Mouse (Mus musculus): ENCODE measurements around the gene Ccdc74a. TPM values are rescaled to one million over a fixed set of nuclear protein-coding genes. Genes with fewer than 3 reads are reported as not detected.

Gene Ccdc74a
- polyA plus RNA-seq, 1 experiment from 2014 or later = 7.7 TPM

DNA sequence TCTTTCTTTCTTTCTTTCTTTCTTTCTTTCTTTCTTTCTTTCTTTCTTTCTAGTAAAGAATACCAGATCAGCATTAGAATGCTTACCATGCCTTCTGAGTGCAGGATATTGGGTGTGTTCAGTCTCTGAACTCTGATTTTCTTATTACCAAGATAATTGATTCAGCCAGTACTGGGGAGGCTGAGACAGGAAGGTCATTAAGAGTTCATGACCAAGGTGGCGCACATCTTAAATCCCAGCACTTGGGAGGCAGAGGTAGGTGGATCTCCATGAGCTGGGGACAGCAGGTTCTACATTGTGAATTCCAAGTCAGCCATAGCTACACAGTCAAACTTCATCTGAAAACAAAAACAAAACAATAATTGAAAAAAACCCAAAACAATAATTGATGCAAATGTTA, 24.3 kb upstream of the Ccdc74a start:
- ATAC-seq (ENCODE audit: low FRiP score, low TSS enrichment) = no peak
- peaks cover 15% of the 10 kb centered on the region for H3K4me1 ChIP-seq (ENCODE audit: insufficient read depth, low read length)
- H3K4me3 ChIP-seq (ENCODE audit: low read length) = no peak overlapping the region
- H3K4me2 ChIP-seq (replicated peaks; ENCODE audit: low read depth, low read length) = no peak overlapping the region
- WGBS = 88% methylated on average over 1 of the region's 1 CpGs
- no peak overlapping the region for H3K27ac ChIP-seq (ENCODE audit: low read length)
- peaks cover 30% of the 10 kb centered on the region for H3K36me3 ChIP-seq (ENCODE audit: insufficient read depth, low read length)
- H3K27me3 ChIP-seq (ENCODE audit: insufficient read depth, low read length) = no peaks in the 10 kb centered on the region
- H3K9ac ChIP-seq (replicated peaks; ENCODE audit: low read length) = no peak overlapping the region
- H3K9me3 ChIP-seq (ENCODE audit: low read length) = no peaks in the 10 kb centered on the region

- Histone ChIP-seq H3K36me3 (ENCODE audit: insufficient read depth, low read length) (peaks cover 65% of the 10 kb centered on the region), H3K9ac (replicated peaks; ENCODE audit: low read length) (no peak overlapping the region), H3K27me3 (ENCODE audit: insufficient read depth, low read length) (no peaks in the 10 kb centered on the region), H3K9me3 (ENCODE audit: low read length) (no peaks in the 10 kb centered on the region), H3K27ac (ENCODE audit: low read length) (no peak overlapping the region), H3K4me1 (ENCODE audit: insufficient read depth, low read length) (peaks cover under 1% of the 10 kb centered on the region; the same call in 1 of the 2 replicates), H3K4me3 (ENCODE audit: low read length) (no peak overlapping the region), H3K4me2 (replicated peaks; ENCODE audit: low read depth, low read length) (no peak overlapping the region)
- ATAC-seq (ENCODE audit: low FRiP score, low TSS enrichment) = no peak
- 67% methylated on average over 8 of the region's 8 CpGs for WGBS
Measured at GRCm38 (mm10) chr16:17625488-17626268, 20.6 kb upstream of the Ccdc74a start.

- Histone ChIP-seq H3K36me3 (ENCODE audit: insufficient read depth, low read length) (peaks cover 70% of the 10 kb centered on the region), H3K4me1 (ENCODE audit: insufficient read depth, low read length) (no peaks in the 10 kb centered on the region), H3K27me3 (ENCODE audit: insufficient read depth, low read length) (no peaks in the 10 kb centered on the region), H3K4me2 (replicated peaks; ENCODE audit: low read depth, low read length) (no peak overlapping the region), H3K27ac (ENCODE audit: low read length) (no peak overlapping the region), H3K9ac (replicated peaks; ENCODE audit: low read length) (no peak overlapping the region), H3K9me3 (ENCODE audit: low read length) (no peaks in the 10 kb centered on the region), H3K4me3 (ENCODE audit: low read length) (no peak overlapping the region)
- no peak for ATAC-seq (ENCODE audit: low FRiP score, low TSS enrichment)
- WGBS = 89% methylated on average over 5 of the region's 5 CpGs
Measured at GRCm38 (mm10) chr16:17626269-17626555, 20.1 kb upstream of the Ccdc74a start.

GRCm38 (mm10) chr16:17632580-17632979, 13.7 kb upstream of the Ccdc74a start:
- 97% methylated on average over 2 of the region's 2 CpGs for WGBS
- no peaks in the 10 kb centered on the region for H3K9me3 ChIP-seq (ENCODE audit: low read length)

GRCm38 (mm10) chr16:17633481-17634181, 12.6 kb upstream of the Ccdc74a start:
- Histone ChIP-seq H3K9ac (replicated peaks; ENCODE audit: low read length) (no peak overlapping the region), H3K36me3 (ENCODE audit: insufficient read depth, low read length) (peaks cover 63% of the 10 kb centered on the region), H3K4me1 (ENCODE audit: insufficient read depth, low read length) (no peaks in the 10 kb centered on the region), H3K27ac (ENCODE audit: low read length) (no peak overlapping the region), H3K4me2 (replicated peaks; ENCODE audit: low read depth, low read length) (no peak overlapping the region), H3K4me3 (ENCODE audit: low read length) (no peak overlapping the region), H3K9me3 (ENCODE audit: low read length) (no peaks in the 10 kb centered on the region), H3K27me3 (ENCODE audit: insufficient read depth, low read length) (no peaks in the 10 kb centered on the region)
- WGBS = 85% methylated on average over 8 of the region's 8 CpGs
- no peak for ATAC-seq (ENCODE audit: low FRiP score, low TSS enrichment)

More at GRCm38 (mm10) chr16:17632580-17632979, 13.7 kb upstream of the Ccdc74a start:
- no peak overlapping the region for H3K4me2 ChIP-seq (replicated peaks; ENCODE audit: low read depth, low read length)
- H3K27me3 ChIP-seq (ENCODE audit: insufficient read depth, low read length) = no peaks in the 10 kb centered on the region
- peaks cover 65% of the 10 kb centered on the region for H3K36me3 ChIP-seq (ENCODE audit: insufficient read depth, low read length)
- no peak overlapping the region for H3K4me3 ChIP-seq (ENCODE audit: low read length)
- ATAC-seq (ENCODE audit: low FRiP score, low TSS enrichment) = no peak
- H3K9ac ChIP-seq (replicated peaks; ENCODE audit: low read length) = no peak overlapping the region
- no peak overlapping the region for H3K27ac ChIP-seq (ENCODE audit: low read length)
- H3K4me1 ChIP-seq (ENCODE audit: insufficient read depth, low read length) = no peaks in the 10 kb centered on the region

GRCm38 (mm10) chr16:17636904-17637303, 9.4 kb upstream of the Ccdc74a start:
- 74% methylated on average over 2 of the region's 2 CpGs for WGBS
- ATAC-seq (ENCODE audit: low FRiP score, low TSS enrichment) = no peak
- Histone ChIP-seq H3K27ac (ENCODE audit: low read length) (no peak overlapping the region), H3K27me3 (ENCODE audit: insufficient read depth, low read length) (no peaks in the 10 kb centered on the region), H3K4me2 (replicated peaks; ENCODE audit: low read depth, low read length) (no peak overlapping the region), H3K4me3 (ENCODE audit: low read length) (no peak overlapping the region), H3K4me1 (ENCODE audit: insufficient read depth, low read length) (no peaks in the 10 kb centered on the region), H3K9ac (replicated peaks; ENCODE audit: low read length) (no peak overlapping the region), H3K36me3 (ENCODE audit: insufficient read depth, low read length) (peaks cover 62% of the 10 kb centered on the region), H3K9me3 (ENCODE audit: low read length) (no peaks in the 10 kb centered on the region)

DNA sequence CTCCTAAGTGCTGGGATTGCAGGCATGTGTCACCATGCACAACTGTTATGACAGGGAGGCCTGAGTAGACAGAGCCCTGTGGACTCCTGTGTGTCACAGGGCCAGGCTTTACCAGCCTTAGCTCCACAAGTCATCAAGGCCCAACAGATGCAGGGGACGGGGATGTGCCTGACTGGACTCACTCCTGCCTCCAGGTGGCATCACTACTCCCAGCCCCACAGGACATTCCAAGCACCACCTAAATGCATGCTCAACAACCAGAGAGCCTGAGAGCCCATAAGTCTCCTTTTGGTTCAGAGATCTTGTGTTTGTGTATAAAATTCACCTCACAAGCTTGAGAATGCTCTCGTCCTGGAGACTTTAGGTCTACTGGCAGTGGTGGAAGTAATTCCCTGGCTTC, 8.7 kb upstream of the Ccdc74a start:
- WGBS = 77% methylated on average over 2 of the region's 2 CpGs
- Histone ChIP-seq H3K36me3 (ENCODE audit: insufficient read depth, low read length) (peaks cover 56% of the 10 kb centered on the region), H3K27me3 (ENCODE audit: insufficient read depth, low read length) (no peaks in the 10 kb centered on the region), H3K4me1 (ENCODE audit: insufficient read depth, low read length) (no peaks in the 10 kb centered on the region), H3K9ac (replicated peaks; ENCODE audit: low read length) (no peak overlapping the region), H3K4me3 (ENCODE audit: low read length) (no peak overlapping the region), H3K9me3 (ENCODE audit: low read length) (no peaks in the 10 kb centered on the region), H3K27ac (ENCODE audit: low read length) (no peak overlapping the region), H3K4me2 (replicated peaks; ENCODE audit: low read depth, low read length) (no peak overlapping the region)
- ATAC-seq (ENCODE audit: low FRiP score, low TSS enrichment) = no peak

DNA sequence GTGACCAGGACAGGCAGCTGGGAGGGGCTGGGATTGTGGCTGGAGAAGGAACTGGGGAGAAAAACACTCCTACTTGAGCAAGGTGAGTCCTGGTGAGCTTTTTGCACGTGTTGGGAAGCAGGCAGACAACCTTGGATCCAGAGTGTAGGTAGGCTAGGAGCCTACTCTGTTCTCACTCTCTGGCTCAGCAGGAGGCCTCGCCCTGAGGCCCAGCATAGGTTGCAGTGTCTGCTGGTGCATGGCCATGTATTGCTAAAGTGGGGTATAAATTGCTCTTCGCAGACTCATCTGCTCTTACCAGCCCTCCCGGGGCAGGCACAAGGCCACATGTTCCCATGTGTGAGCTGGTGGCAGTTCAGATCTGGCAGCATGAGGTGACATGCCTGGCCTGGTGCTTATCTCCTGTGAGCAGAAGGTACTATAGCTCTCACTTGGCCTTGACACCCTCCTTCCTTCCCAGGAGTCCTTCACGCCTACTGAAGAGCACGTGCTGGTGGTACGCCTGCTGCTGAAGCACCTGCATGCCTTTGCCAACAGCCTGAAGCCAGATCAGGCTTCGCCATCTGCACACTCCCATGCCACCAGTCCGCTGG, 8.1 kb upstream of the Ccdc74a start:
- ATAC-seq (ENCODE audit: low FRiP score, low TSS enrichment) = no peak
- Histone ChIP-seq H3K4me3 (ENCODE audit: low read length) (no peak overlapping the region), H3K27ac (ENCODE audit: low read length) (no peak overlapping the region), H3K4me1 (ENCODE audit: insufficient read depth, low read length) (no peaks in the 10 kb centered on the region), H3K4me2 (replicated peaks; ENCODE audit: low read depth, low read length) (no peak overlapping the region), H3K9ac (replicated peaks; ENCODE audit: low read length) (no peak overlapping the region), H3K27me3 (ENCODE audit: insufficient read depth, low read length) (no peaks in the 10 kb centered on the region), H3K36me3 (ENCODE audit: insufficient read depth, low read length) (peaks cover 54% of the 10 kb centered on the region), H3K9me3 (ENCODE audit: low read length) (no peaks in the 10 kb centered on the region)
- WGBS = 94% methylated on average over 9 of the region's 9 CpGs

DNA sequence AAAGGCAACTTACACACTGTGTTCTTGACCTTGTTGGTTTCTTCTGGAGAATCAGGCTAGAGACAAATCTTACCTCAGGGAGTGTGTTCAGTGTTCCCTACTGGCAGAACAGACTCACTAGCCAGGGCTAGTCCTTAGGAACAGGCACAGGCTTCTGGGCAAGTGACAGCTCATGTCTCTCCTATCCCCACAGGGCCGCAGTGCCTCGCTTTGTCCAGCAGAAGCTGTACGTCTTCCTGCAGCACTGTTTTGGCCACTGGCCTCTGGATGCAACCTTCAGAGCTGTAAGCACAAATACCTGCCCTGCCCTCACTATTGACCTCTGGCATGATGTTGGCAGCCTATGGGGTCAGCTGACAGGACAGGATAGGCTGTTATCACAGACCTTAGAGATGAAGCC, 7.2 kb upstream of the Ccdc74a start:
- Histone ChIP-seq H3K4me1 (ENCODE audit: insufficient read depth, low read length) (no peaks in the 10 kb centered on the region), H3K4me2 (replicated peaks; ENCODE audit: low read depth, low read length) (no peak overlapping the region), H3K36me3 (ENCODE audit: insufficient read depth, low read length) (peaks cover 46% of the 10 kb centered on the region), H3K9ac (replicated peaks; ENCODE audit: low read length) (no peak overlapping the region), H3K27me3 (ENCODE audit: insufficient read depth, low read length) (no peaks in the 10 kb centered on the region), H3K4me3 (ENCODE audit: low read length) (no peak overlapping the region), H3K9me3 (ENCODE audit: low read length) (no peaks in the 10 kb centered on the region), H3K27ac (ENCODE audit: low read length) (no peak overlapping the region)
- ATAC-seq (ENCODE audit: low FRiP score, low TSS enrichment) = no peak
- WGBS = 85% methylated on average over 3 of the region's 3 CpGs

GRCm38 (mm10) chr16:17639951-17640350, 6.3 kb upstream of the Ccdc74a start:
- no peak overlapping the region for H3K27ac ChIP-seq (ENCODE audit: low read length)
- WGBS = 89% methylated on average over 6 of the region's 6 CpGs
- H3K4me2 ChIP-seq (replicated peaks; ENCODE audit: low read depth, low read length) = no peak overlapping the region
- no peak overlapping the region for H3K4me3 ChIP-seq (ENCODE audit: low read length)
- H3K27me3 ChIP-seq (ENCODE audit: insufficient read depth, low read length) = no peaks in the 10 kb centered on the region
- no peak for ATAC-seq (ENCODE audit: low FRiP score, low TSS enrichment)
- no peak overlapping the region for H3K9ac ChIP-seq (replicated peaks; ENCODE audit: low read length)
- H3K9me3 ChIP-seq (ENCODE audit: low read length) = no peaks in the 10 kb centered on the region
- H3K4me1 ChIP-seq (ENCODE audit: insufficient read depth, low read length) = no peaks in the 10 kb centered on the region
- peaks cover 46% of the 10 kb centered on the region for H3K36me3 ChIP-seq (ENCODE audit: insufficient read depth, low read length)

Measured in kidney, embryonic 16.5 days (tissue).